Mouse (Mus musculus) ovary, adult 2 months (tissue): ENCODE measurements around the gene Jagn1. TPM values are rescaled to one million over a fixed set of nuclear protein-coding genes. Genes with fewer than 3 reads are reported as not detected.

Source experiments
- polyA plus RNA-seq: library from polyadenylated mRNA; depleted of rRNA; stranded (reverse); fragments of >200 nt; gene quantifications from 2 replicates; pipeline ENCODE4 v1.2.3, GENCODE M21; 2012; rRNA removed

Jagn1 gene
- polyA plus RNA-seq: 92.3 and 96.5 TPM in 2 replicates

DNA sequence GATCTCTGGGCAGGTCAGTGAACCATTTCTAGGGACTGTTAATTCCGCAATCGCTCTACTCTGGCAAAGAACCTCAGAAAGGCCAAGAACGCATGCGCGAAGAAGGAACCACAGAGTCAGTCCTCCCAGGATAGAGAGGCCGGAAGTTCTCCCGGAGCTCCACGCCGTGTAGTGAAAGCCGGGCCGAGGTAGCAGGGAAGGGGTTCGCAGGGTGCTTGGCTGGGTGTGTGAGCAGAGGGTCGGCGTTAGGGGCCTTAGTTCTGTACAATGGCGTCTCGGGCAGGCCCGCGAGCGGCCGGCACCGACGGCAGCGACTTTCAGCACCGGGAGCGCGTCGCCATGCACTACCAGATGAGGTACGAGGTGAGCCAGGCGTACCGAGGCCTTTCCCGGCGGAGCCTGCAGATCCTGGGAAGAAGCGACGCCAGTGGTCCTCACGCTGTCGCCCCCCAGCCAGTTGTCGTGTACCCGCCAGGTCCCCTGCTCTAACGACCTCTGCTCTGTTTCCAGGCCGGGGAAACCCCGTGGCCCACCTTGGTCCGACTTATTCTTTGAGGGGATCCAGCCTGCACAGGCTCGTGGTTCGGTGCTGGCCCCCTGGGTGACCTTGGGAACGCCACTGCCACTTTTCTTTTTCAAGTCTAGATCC is at the start of gene Jagn1:
Jagn1 (plus strand) TSS at position 128 of the 649 bp plus-strand sequence.

DNA sequence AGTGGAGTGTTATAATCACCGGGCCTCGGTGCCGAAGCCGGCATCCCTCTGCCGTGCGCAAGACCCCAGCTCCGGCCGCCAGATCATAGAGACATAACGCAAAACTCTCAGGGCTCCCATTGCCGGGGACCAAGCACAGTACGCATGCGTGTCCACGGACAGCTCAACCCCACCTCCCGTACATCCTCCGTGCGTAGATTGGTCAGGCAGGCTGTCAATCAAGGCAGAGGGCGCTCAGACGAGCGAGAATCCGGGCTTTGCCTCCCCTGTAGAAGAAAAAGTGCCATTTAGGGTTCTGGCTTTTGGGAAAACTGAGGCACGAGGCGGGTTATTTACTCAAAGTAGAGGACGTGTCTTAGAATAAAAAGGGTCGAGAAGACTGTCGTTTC is 23.2 kb upstream of the Jagn1 start, which contains the start of gene Rpusd3:
Rpusd3 (minus strand) TSS at position 142 of the 389 bp plus-strand sequence.

DNA sequence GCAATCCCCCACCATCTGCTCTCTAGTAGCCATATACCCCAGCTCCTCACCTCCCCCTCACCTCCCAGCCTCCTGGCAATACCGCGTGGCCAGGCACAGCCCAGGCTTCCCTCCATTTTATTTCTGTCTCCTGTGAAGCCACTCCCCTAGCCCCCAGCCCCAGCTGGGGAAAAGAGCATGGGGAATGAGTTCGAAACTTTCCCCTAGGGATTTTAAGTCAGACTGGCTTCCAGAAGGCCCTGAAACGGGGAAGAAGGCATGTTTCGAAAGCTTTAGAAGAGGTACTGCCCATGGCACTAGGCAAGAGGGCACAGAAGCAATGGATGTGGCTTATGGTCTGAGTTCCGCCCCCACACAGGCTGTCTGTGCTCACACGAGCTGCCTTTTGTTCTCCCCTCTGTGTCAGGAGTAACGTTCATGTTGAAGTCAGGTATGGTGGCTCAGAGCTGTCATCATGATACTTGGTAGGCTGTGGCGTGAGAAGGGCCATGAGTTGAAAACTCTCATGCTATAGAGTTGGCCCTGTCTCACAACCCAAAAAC is 6.6 kb upstream of the Jagn1 start, which contains the start of gene Cidec:
Cidec (minus strand) TSS at position 97 of the 542 bp plus-strand sequence.

DNA sequence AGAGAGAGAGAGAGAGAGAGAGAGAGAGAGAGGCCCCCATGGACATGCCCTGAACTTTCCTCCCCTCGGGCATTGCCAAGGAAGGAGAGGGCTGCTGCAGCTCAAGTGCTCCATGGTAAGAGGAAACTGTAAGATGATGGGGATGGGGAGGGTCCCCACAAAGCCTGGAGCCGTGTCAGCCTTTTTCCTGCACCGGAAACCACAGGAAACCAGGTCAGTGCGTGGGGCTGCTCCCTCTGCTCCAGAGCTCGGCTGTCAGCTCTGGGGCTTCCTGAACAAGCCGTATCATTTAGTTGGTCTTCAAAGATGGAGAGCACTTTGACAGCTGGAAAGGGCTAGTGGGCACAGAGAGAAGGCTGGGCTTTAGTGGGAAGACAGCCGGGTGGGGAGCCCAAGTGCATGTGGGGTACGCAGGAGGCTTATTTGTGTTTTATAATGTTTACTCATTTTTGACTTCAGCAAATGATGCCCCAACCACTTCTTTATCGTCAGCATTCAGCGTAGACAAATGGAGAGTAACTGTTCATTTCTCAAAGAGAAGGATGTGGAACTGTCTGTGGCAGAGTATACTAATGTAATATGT is 15.7 kb downstream of the Jagn1 start, which contains the start of gene Il17re:
Il17re (plus strand) TSS at position 533 of the 583 bp plus-strand sequence.

DNA sequence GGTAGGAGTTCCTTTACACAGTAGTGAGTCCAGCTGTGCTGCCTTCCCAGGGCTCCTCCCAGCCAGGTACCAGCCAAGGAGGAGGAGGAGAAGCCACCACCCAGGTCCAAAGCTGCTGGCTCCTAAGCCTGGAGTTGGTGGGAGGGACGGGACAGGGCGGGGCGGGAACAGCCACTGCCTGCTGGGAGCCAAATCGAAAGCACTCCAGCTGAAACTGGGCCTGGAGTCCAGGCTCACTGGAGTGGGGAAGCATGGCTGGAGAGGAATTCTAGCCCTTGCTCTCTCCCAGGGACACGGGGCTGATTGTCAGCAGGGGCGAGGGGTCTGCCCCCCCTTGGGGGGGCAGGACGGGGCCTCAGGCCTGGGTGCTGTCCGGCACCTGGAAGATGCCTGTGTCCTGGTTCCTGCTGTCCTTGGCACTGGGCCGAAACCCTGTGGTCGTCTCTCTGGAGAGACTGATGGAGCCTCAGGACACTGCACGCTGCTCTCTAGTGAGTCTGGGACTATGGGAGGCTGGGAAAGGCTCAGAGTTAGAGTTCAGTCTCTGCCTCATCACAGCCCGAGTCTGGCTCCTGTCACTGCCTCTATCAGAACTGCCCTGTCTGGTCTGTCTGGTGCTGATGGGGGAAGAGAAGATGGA is 29.0 kb downstream of the Jagn1 start, which contains the start of gene Il17rc:
Il17rc (plus strand) TSS at position 131 of the 640 bp plus-strand sequence.

DNA sequence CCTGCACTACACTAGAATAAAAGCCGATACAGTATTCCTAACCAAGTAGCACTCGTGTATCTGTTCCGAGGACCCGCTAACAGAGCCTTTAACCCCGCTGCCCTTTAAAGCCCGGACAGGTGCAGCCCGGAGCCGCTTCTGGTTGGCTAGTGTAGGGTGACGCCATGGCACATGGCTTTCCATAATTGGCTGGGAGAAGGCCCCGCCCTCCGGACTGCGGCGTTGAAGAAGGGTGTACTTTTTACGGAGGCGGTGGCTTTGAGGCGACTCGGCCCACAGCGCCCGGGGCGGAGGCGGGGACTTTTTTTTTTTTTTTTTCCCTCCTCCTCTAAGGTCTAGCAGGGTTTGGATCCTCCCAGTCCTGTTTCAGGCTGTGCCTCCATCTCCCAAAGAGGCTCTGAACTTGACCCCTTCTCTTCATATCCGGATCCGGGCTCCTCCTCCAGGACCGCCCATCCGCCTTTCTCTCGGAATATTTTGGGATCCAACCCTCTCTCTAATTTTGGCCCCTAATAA is 40.8 kb downstream of the Jagn1 start, which contains the start of gene Creld1:
Creld1 (plus strand) TSS at position 198 of the 516 bp plus-strand sequence.

Other genes starting within 250 kb of the Jagn1 start
- gene Lhfpl4, start 247.2 kb upstream of the Jagn1 start, polyA plus RNA-seq: 0.74 and 0.97 TPM in 2 replicates
- gene Mtmr14, start 204.7 kb upstream of the Jagn1 start, polyA plus RNA-seq: 82.3 and 92.6 TPM in 2 replicates
- 2.9 and 4.4 TPM in 2 replicates for gene Cpne9, start 160.3 kb upstream of the Jagn1 start, polyA plus RNA-seq
- gene Brpf1, start 135.4 kb upstream of the Jagn1 start, polyA plus RNA-seq: 24.3 and 26.5 TPM in 2 replicates
- 25.4 and 30.0 TPM in 2 replicates for gene Ogg1, start 115.6 kb upstream of the Jagn1 start, polyA plus RNA-seq
- 77.2 and 87.7 TPM in 2 replicates for gene Camk1, start 98.6 kb upstream of the Jagn1 start, polyA plus RNA-seq
- gene Tada3, start 64.7 kb upstream of the Jagn1 start, polyA plus RNA-seq: 41.7 and 44.7 TPM in 2 replicates
- 64.4 and 70.8 TPM in 2 replicates for gene Arpc4, start 64.5 kb upstream of the Jagn1 start, polyA plus RNA-seq
- gene Ttll3, start 53.3 kb upstream of the Jagn1 start, polyA plus RNA-seq: 26.9 and 30.3 TPM in 2 replicates
- 53.1 and 70.5 TPM in 2 replicates for gene Rpusd3, start 23.2 kb upstream of the Jagn1 start, polyA plus RNA-seq
- gene Cidec, start 6.8 kb upstream of the Jagn1 start, polyA plus RNA-seq: 176 and 184 TPM in 2 replicates
- gene Il17re, start 15.9 kb downstream of the Jagn1 start, polyA plus RNA-seq: 50.7 and 65.4 TPM in 2 replicates
- 94.6 and 103 TPM in 2 replicates for gene Il17rc, start 28.9 kb downstream of the Jagn1 start, polyA plus RNA-seq
- gene Creld1, start 40.7 kb downstream of the Jagn1 start, polyA plus RNA-seq: 16.6 and 17.3 TPM in 2 replicates
- gene Prrt3, start 59.4 kb downstream of the Jagn1 start, polyA plus RNA-seq: 0.09 and 0.10 TPM in 2 replicates
- 33.1 and 42.4 TPM in 2 replicates for gene Emc3, start 89.1 kb downstream of the Jagn1 start, polyA plus RNA-seq
- 2.3 and 5.9 TPM in 2 replicates for gene Fancd2, start 89.1 kb downstream of the Jagn1 start, polyA plus RNA-seq
- gene Fancd2os, start 158.1 kb downstream of the Jagn1 start, polyA plus RNA-seq: not detected in 2 replicates
- gene Brk1, start 162.2 kb downstream of the Jagn1 start, polyA plus RNA-seq: 90.4 and 111 TPM in 2 replicates
- 21.1 and 30.3 TPM in 2 replicates for gene Vhl, start 181.4 kb downstream of the Jagn1 start, polyA plus RNA-seq
- 38.1 and 41.1 TPM in 2 replicates for gene Irak2, start 195.9 kb downstream of the Jagn1 start, polyA plus RNA-seq